Mouse (Mus musculus): ENCODE results near the gene Nutm1. TPM values are rescaled to one million over a fixed set of nuclear protein-coding genes. Genes with fewer than 3 reads are reported as not detected.
A peak's percentile ranks its signal among the peaks of the same experiment; 100 is the strongest.

Gene Nutm1
- total and polyA plus RNA-seq, 2 experiments = not detected

DNA sequence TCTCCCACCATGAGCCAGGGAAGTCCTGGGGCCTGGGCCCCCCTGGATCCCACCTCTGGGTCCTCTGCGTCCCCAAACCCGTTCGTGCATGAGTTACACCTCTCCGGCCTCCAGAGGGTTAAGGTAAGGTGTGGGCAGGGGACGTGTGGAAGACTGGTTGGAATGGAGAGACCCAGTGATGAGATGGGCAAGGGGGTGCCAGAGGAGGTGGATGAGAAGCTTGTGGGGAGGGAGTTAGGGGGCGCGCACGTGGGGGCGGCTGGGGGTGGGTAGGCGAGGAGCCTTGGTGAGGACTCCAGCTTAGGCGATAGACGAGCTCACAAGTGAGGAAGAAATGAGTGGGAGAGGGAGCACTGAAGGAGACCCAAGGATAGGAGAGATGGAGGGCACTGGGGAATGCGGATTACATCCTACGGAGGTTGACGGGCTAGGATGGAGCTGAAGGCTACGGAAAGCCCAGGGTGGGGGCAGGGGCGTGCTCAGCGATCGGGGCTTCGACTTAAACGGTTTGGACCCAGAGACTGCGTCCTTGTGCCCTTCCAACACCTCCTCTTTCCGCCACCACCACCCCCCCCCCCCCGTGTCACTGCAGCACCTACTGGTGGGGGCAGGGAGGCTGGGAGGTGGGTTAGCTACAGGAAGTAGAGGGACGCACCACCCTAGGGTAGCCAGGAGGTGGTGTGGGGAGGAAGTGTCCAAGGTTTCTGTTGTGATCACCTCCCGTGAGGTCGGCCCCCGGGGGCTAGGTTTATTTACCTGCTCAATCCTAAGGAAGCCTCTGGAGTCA lies 19.0 kb downstream of the Nutm1 start:
- H3K27ac ChIP-seq (replicated peaks; ENCODE audit: insufficient read depth, low read depth, low read length) = no peak overlapping the region
- TF ChIP-seq POLR2A (IDR thresholded peaks at IDR 0.05; ENCODE audit: extremely low read depth, insufficient read depth, low read length) (no peak), CTCF (IDR thresholded peaks at IDR 0.05; ENCODE audit: low read depth, low read length) (no peak)
- no peaks in the 10 kb centered on the region for H3K36me3 ChIP-seq (ENCODE audit: control insufficient read depth, insufficient read depth, low read length)
- peaks cover 2% of the 10 kb centered on the region; the same call in 1 of the 2 replicates for H3K4me1 ChIP-seq (ENCODE audit: control insufficient read depth, insufficient read depth, low read length)
- 3% methylated on average over 27 of the region's 28 CpGs for WGBS
- DNase-seq (ENCODE audit: extremely low read depth, low read depth, low spot score) = no peak
- no peaks in the 10 kb centered on the region for H3K79me2 ChIP-seq (ENCODE audit: control insufficient read depth, insufficient read depth, low read length)
- no peaks in the 10 kb centered on the region for H3K27me3 ChIP-seq (ENCODE audit: control insufficient read depth, insufficient read depth, low read length)
- peak overlapping the region; percentile 88 for H3K4me3 ChIP-seq (ENCODE audit: insufficient read depth, low read depth, low read length)
- peak overlapping the region; percentile 51 for H3K9ac ChIP-seq (ENCODE audit: low read depth, low read length)

DNA sequence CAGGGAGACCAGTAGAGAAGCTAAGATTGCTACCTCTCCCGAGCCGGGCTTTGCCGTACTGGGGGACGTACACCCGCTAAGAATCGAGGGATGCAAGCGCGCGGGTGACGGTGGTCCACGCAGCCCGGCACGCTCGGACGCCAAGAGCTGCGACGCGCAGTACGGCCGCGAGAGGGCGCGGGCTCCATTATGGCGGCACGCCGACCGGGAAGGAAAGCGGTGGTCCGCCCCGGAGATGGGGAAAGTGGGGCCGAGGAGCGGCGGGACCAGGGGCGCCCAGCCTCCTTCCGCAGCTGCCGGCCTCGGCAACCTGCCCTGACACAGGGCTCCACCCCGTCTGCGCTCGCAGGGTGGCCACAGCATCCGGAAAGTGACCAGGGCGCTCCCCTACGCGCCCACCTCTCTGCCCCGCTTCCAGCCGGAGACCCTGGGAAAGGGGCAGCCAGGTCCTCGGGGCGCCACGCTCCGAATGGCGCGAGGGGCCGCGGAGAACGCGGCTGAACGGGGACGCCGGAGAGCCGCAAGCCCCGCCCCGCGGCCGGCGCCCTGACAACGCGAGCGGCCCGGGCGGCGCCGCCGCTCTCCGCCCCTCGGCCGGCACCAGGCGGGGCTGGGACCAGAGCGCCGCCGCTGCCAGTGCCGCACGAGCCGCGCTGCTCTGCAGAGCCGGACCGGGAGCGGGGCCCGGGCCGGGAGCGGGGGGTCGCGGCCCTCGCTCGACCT lies 19.7 kb downstream of the Nutm1 start, which contains the start of gene Lpcat4:
Gene Lpcat4 (plus strand): TSS at position 257 of the 723 bp plus-strand sequence.
- under 1% methylated on average over 93 of the region's 94 CpGs for WGBS

DNA sequence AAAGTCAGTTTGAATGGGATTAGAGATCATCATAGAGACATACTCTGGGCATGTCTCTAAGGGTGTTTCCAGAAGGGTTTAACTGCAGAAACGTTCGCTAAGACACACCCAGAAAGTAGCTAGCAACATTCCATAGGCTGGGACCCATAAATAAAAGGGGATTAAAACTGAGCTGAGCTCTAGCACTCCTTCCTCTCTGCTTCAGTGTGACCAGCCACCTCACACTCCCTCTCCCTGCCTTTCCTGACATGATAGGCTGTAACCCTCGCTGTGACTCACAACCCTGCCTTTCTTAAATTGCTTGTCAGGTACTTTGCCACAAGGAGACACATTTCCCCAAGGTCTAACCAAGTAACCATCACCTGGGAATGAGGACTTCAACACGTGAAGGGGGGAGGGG lies 21.1 kb downstream of the Nutm1 start:
- TF ChIP-seq CTCF (IDR thresholded peaks at IDR 0.05; ENCODE audit: low read depth, low read length) (no peak), POLR2A (IDR thresholded peaks at IDR 0.05; ENCODE audit: extremely low read depth, insufficient read depth, low read length) (no peak)
- Histone ChIP-seq H3K36me3 (ENCODE audit: control insufficient read depth, insufficient read depth, low read length) (no peaks in the 10 kb centered on the region), H3K79me2 (ENCODE audit: control insufficient read depth, insufficient read depth, low read length) (no peaks in the 10 kb centered on the region), H3K4me3 (ENCODE audit: insufficient read depth, low read depth, low read length) (no peak overlapping the region), H3K4me1 (ENCODE audit: control insufficient read depth, insufficient read depth, low read length) (peaks cover 2% of the 10 kb centered on the region; the same call in 1 of the 2 replicates), H3K27me3 (ENCODE audit: control insufficient read depth, insufficient read depth, low read length) (no peaks in the 10 kb centered on the region), H3K9ac (ENCODE audit: low read depth, low read length) (no peak overlapping the region), H3K27ac (replicated peaks; ENCODE audit: insufficient read depth, low read depth, low read length) (no peak overlapping the region)
- WGBS = 19% methylated on average over 4 of the region's 4 CpGs
- DNase-seq (ENCODE audit: extremely low read depth, low read depth, low spot score) = no peak

More for the DNA sequence above, 19.7 kb downstream of the Nutm1 start, which contains the start of gene Lpcat4:
- Histone ChIP-seq H3K36me3 (ENCODE audit: control insufficient read depth, insufficient read depth, low read length) (no peaks in the 10 kb centered on the region), H3K4me3 (ENCODE audit: insufficient read depth, low read depth, low read length) (peak within 1 kb of the TSS; percentile 88), H3K27ac (replicated peaks; ENCODE audit: insufficient read depth, low read depth, low read length) (peak within 1 kb of the TSS; percentile 29; the same call in 1 of the 2 replicates), H3K27me3 (ENCODE audit: control insufficient read depth, insufficient read depth, low read length) (no peaks in the 10 kb centered on the region), H3K9ac (ENCODE audit: low read depth, low read length) (peak within 1 kb of the TSS; percentile 79), H3K79me2 (ENCODE audit: control insufficient read depth, insufficient read depth, low read length) (no peaks in the 10 kb centered on the region), H3K4me1 (ENCODE audit: control insufficient read depth, insufficient read depth, low read length) (peaks cover 2% of the 10 kb centered on the region; the same call in 1 of the 2 replicates)
- TF ChIP-seq POLR2A (IDR thresholded peaks at IDR 0.05; ENCODE audit: extremely low read depth, insufficient read depth, low read length) (no peak), CTCF (IDR thresholded peaks at IDR 0.05; ENCODE audit: low read depth, low read length) (peak; percentile 79)
- peak; percentile 6 for DNase-seq (ENCODE audit: extremely low read depth, low read depth, low spot score)

DNA sequence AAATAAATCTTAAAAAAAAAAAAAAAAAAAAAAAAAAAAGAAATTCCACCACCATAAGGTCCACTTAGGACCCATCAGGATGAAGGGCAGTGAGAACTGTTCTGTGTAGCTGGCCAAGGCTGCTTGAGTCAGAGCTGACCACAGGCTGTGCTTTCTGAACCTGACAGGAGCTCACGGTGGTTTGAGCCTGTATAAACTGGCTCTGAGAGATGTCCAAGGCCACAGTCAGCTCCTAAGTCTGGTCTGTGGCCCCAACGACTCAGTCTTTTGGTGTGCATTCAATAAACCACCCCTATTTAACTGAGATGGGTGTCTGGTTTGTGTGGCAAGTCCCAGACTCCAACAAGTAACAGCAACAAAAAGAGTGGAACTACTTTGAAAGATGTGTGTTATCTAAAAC lies 22.5 kb downstream of the Nutm1 start:
- no peak overlapping the region for H3K9ac ChIP-seq (ENCODE audit: low read depth, low read length)
- H3K27ac ChIP-seq (replicated peaks; ENCODE audit: insufficient read depth, low read depth, low read length) = no peak overlapping the region
- TF ChIP-seq POLR2A (IDR thresholded peaks at IDR 0.05; ENCODE audit: extremely low read depth, insufficient read depth, low read length) (no peak), CTCF (IDR thresholded peaks at IDR 0.05; ENCODE audit: low read depth, low read length) (no peak)
- H3K36me3 ChIP-seq (ENCODE audit: control insufficient read depth, insufficient read depth, low read length) = no peaks in the 10 kb centered on the region
- no peak overlapping the region for H3K4me3 ChIP-seq (ENCODE audit: insufficient read depth, low read depth, low read length)
- no peaks in the 10 kb centered on the region for H3K27me3 ChIP-seq (ENCODE audit: control insufficient read depth, insufficient read depth, low read length)
- H3K4me1 ChIP-seq (ENCODE audit: control insufficient read depth, insufficient read depth, low read length) = peaks cover 2% of the 10 kb centered on the region; the same call in 1 of the 2 replicates
- 77% methylated on average over 2 of the region's 2 CpGs for WGBS
- no peak for DNase-seq (ENCODE audit: extremely low read depth, low read depth, low spot score)
- no peaks in the 10 kb centered on the region for H3K79me2 ChIP-seq (ENCODE audit: control insufficient read depth, insufficient read depth, low read length)

- H3K27me3 ChIP-seq (ENCODE audit: control insufficient read depth, insufficient read depth, low read length) = no peaks in the 10 kb centered on the region
- no peaks in the 10 kb centered on the region for H3K36me3 ChIP-seq (ENCODE audit: control insufficient read depth, insufficient read depth, low read length)
- no peak overlapping the region for H3K9ac ChIP-seq (ENCODE audit: low read depth, low read length)
- DNase-seq (ENCODE audit: extremely low read depth, low read depth, low spot score) = peak; percentile 44
- no peak overlapping the region for H3K27ac ChIP-seq (replicated peaks; ENCODE audit: insufficient read depth, low read depth, low read length)
- no peaks in the 10 kb centered on the region for H3K79me2 ChIP-seq (ENCODE audit: control insufficient read depth, insufficient read depth, low read length)
- H3K4me3 ChIP-seq (ENCODE audit: insufficient read depth, low read depth, low read length) = no peak overlapping the region
- 71% methylated on average over 1 of the region's 1 CpGs for WGBS
- TF ChIP-seq CTCF (IDR thresholded peaks at IDR 0.05; ENCODE audit: low read depth, low read length) = no peak
- no peak for TF ChIP-seq POLR2A (IDR thresholded peaks at IDR 0.05; ENCODE audit: extremely low read depth, insufficient read depth, low read length)
- H3K4me1 ChIP-seq (ENCODE audit: control insufficient read depth, insufficient read depth, low read length) = no peaks in the 10 kb centered on the region
Observed at GRCm38 (mm10) chr2:112232623-112233022, 26.5 kb downstream of the Nutm1 start.
